Mouse (Mus musculus): ENCODE data around the gene Naglu. TPM values are rescaled to one million over a fixed set of nuclear protein-coding genes. Genes with fewer than 3 reads are reported as not detected.

Gene Naglu
- polyA plus RNA-seq, 1 experiment, result 24.9 TPM

- H3K4me1 ChIP-seq (ENCODE audit: control insufficient read depth, insufficient read depth, low read length), result peaks cover 26% of the 10 kb centered on the region
- TF ChIP-seq CTCF (IDR thresholded peaks at IDR 0.05; ENCODE audit: borderline replicate concordance, insufficient read depth, low read length) (no peak), POLR2A (IDR thresholded peaks at IDR 0.05; ENCODE audit: low read depth, low read length) (no peak)
Observed at GRCm38 (mm10) chr11:101063676-101064327, 6.0 kb upstream of the Naglu start.

GRCm38 (mm10) chr11:101064462-101064861 lies 5.3 kb upstream of the Naglu start:
- H3K27ac ChIP-seq (ENCODE audit: insufficient read depth, low read length), result peak overlapping the region; percentile 44
- H3K4me1 ChIP-seq (ENCODE audit: control insufficient read depth, insufficient read depth, low read length), result peaks cover 23% of the 10 kb centered on the region
- no peak overlapping the region for H3K4me3 ChIP-seq (ENCODE audit: insufficient read depth, low read length)
- TF ChIP-seq CTCF (IDR thresholded peaks at IDR 0.05; ENCODE audit: borderline replicate concordance, insufficient read depth, low read length) (no peak), POLR2A (IDR thresholded peaks at IDR 0.05; ENCODE audit: low read depth, low read length) (no peak)

More at GRCm38 (mm10) chr11:101063676-101064327, 6.0 kb upstream of the Naglu start:
- Histone ChIP-seq H3K27ac (ENCODE audit: insufficient read depth, low read length) (peak overlapping the region; percentile 93), H3K4me3 (ENCODE audit: insufficient read depth, low read length) (no peak overlapping the region)

GRCm38 (mm10) chr11:101065002-101065401 lies 4.8 kb upstream of the Naglu start:
- TF ChIP-seq POLR2A (IDR thresholded peaks at IDR 0.05; ENCODE audit: low read depth, low read length), result no peak
- no peak for TF ChIP-seq CTCF (IDR thresholded peaks at IDR 0.05; ENCODE audit: borderline replicate concordance, insufficient read depth, low read length)
- no peak overlapping the region for H3K27ac ChIP-seq (ENCODE audit: insufficient read depth, low read length)
- H3K4me1 ChIP-seq (ENCODE audit: control insufficient read depth, insufficient read depth, low read length), result peaks cover 19% of the 10 kb centered on the region
- no peak overlapping the region for H3K4me3 ChIP-seq (ENCODE audit: insufficient read depth, low read length)

GRCm38 (mm10) chr11:101066549-101067412 lies 3.0 kb upstream of the Naglu start:
- Histone ChIP-seq H3K4me3 (ENCODE audit: insufficient read depth, low read length) (no peak overlapping the region; the same call in 1 of the 2 replicates), H3K27ac (ENCODE audit: insufficient read depth, low read length) (no peak overlapping the region), H3K4me1 (ENCODE audit: control insufficient read depth, insufficient read depth, low read length) (peaks cover 14% of the 10 kb centered on the region)
- TF ChIP-seq POLR2A (IDR thresholded peaks at IDR 0.05; ENCODE audit: low read depth, low read length), result no peak
- peak; percentile 93 for TF ChIP-seq CTCF (IDR thresholded peaks at IDR 0.05; ENCODE audit: borderline replicate concordance, insufficient read depth, low read length)

- peak overlapping the region; percentile 51 for H3K4me3 ChIP-seq (ENCODE audit: insufficient read depth, low read length)
- no peak overlapping the region for H3K27ac ChIP-seq (ENCODE audit: insufficient read depth, low read length)
- H3K4me1 ChIP-seq (ENCODE audit: control insufficient read depth, insufficient read depth, low read length), result no peaks in the 10 kb centered on the region; the same call in 1 of the 2 replicates
- TF ChIP-seq CTCF (IDR thresholded peaks at IDR 0.05; ENCODE audit: borderline replicate concordance, insufficient read depth, low read length) (no peak), POLR2A (IDR thresholded peaks at IDR 0.05; ENCODE audit: low read depth, low read length) (no peak)
Observed at GRCm38 (mm10) chr11:101070189-101070527, 346 bp downstream of the Naglu start.

- Histone ChIP-seq H3K4me3 (ENCODE audit: insufficient read depth, low read length) (peak overlapping the region; percentile 51; the same call in 1 of the 2 replicates), H3K27ac (ENCODE audit: insufficient read depth, low read length) (no peak overlapping the region), H3K4me1 (ENCODE audit: control insufficient read depth, insufficient read depth, low read length) (no peaks in the 10 kb centered on the region; the same call in 1 of the 2 replicates)
- no peak for TF ChIP-seq POLR2A (IDR thresholded peaks at IDR 0.05; ENCODE audit: low read depth, low read length)
Observed at GRCm38 (mm10) chr11:101070987-101071386, 1.2 kb downstream of the Naglu start.

GRCm38 (mm10) chr11:101071810-101072428 lies 2.1 kb downstream of the Naglu start:
- no peak overlapping the region for H3K4me3 ChIP-seq (ENCODE audit: insufficient read depth, low read length)
- no peak overlapping the region for H3K27ac ChIP-seq (ENCODE audit: insufficient read depth, low read length)
- TF ChIP-seq CTCF (IDR thresholded peaks at IDR 0.05; ENCODE audit: borderline replicate concordance, insufficient read depth, low read length) (no peak), POLR2A (IDR thresholded peaks at IDR 0.05; ENCODE audit: low read depth, low read length) (no peak)
- no peaks in the 10 kb centered on the region; the same call in 1 of the 2 replicates for H3K4me1 ChIP-seq (ENCODE audit: control insufficient read depth, insufficient read depth, low read length)

GRCm38 (mm10) chr11:101078121-101078520 lies 8.3 kb downstream of the Naglu start, which contains the start of gene Hsd17b1:
Gene Hsd17b1 (plus strand): TSS chr11:101078411.
- H3K27ac ChIP-seq (ENCODE audit: insufficient read depth, low read length), result no peak within 1 kb of the TSS
- no peaks in the 10 kb centered on the region for H3K4me1 ChIP-seq (ENCODE audit: control insufficient read depth, insufficient read depth, low read length)
- no peak within 1 kb of the TSS for H3K4me3 ChIP-seq (ENCODE audit: insufficient read depth, low read length)
- TF ChIP-seq POLR2A (IDR thresholded peaks at IDR 0.05; ENCODE audit: low read depth, low read length) (no peak), CTCF (IDR thresholded peaks at IDR 0.05; ENCODE audit: borderline replicate concordance, insufficient read depth, low read length) (no peak)

GRCm38 (mm10) chr11:101079746-101080145 lies 9.9 kb downstream of the Naglu start:
- no peak for TF ChIP-seq CTCF (IDR thresholded peaks at IDR 0.05; ENCODE audit: borderline replicate concordance, insufficient read depth, low read length)
- TF ChIP-seq POLR2A (IDR thresholded peaks at IDR 0.05; ENCODE audit: low read depth, low read length), result no peak
- Histone ChIP-seq H3K4me1 (ENCODE audit: control insufficient read depth, insufficient read depth, low read length) (no peaks in the 10 kb centered on the region; the same call in 1 of the 2 replicates), H3K4me3 (ENCODE audit: insufficient read depth, low read length) (no peak overlapping the region), H3K27ac (ENCODE audit: insufficient read depth, low read length) (no peak overlapping the region)

Data from embryonic fibroblast, embryonic 13.5 days (primary cell).